Mouse (Mus musculus) MEL (cell line): ENCODE results near the gene Tcf7l2. TPM values are rescaled to one million over a fixed set of nuclear protein-coding genes. Genes with fewer than 3 reads are reported as not detected.

ENCODE experiments used
- DNase-seq: peaks from one replicate; pipeline ENCODE4 v3.0.0; 2011; ENCODE audit warnings: low read depth, low spot score
- H3K27ac ChIP-seq: 2 replicates; pipeline ENCODE4 v1.5.1; 2012; ENCODE audit warnings: low read depth, mild to moderate bottlenecking, control low read depth, low read length, moderate library complexity; ENCODE audit not compliant: control insufficient read depth
- H3K27me3 ChIP-seq, 2 experiments: fragments of 150-350 bp in 1 of 2; sonication (generic) in 1 of 2; 2 replicates each; pipeline ENCODE4 v1.6.1; 2012; ENCODE audit warnings: low read length in 2 of 2, mild to moderate bottlenecking in 2 of 2, improper control_type of control experiment in 1 of 2, moderate library complexity in 1 of 2; ENCODE audit not compliant: insufficient read depth in 2 of 2, control insufficient read depth in 1 of 2
- H3K36me3 ChIP-seq, 2 experiments: 2 replicates each; pipeline ENCODE4 v1.6.1; 2012 to 2014; ENCODE audit warnings: low read length in 2 of 2, improper control_type of control experiment in 1 of 2, inconsistent platforms in 1 of 2, mild to moderate bottlenecking in 1 of 2; ENCODE audit not compliant: insufficient read depth in 2 of 2, control insufficient read depth in 1 of 2
- H3K4me1 ChIP-seq, 2 experiments: fragments of 150-350 bp in 1 of 2; sonication (generic) in 1 of 2; 2 replicates each; pipeline ENCODE4 v1.6.1; 2012; ENCODE audit warnings: low read length in 2 of 2, improper control_type of control experiment in 1 of 2, mild to moderate bottlenecking in 1 of 2; ENCODE audit not compliant: insufficient read depth in 2 of 2, control insufficient read depth in 1 of 2
- H3K4me3 ChIP-seq, 2 experiments: fragments of 150-350 bp in 1 of 2; sonication (generic) in 1 of 2; 2 replicates each; pipeline ENCODE4 v1.5.1; 2012; ENCODE audit warnings: low read depth in 2 of 2, low read length in 2 of 2, mild to moderate bottlenecking in 2 of 2, moderate library complexity in 2 of 2, control low read depth in 1 of 2, improper control_type of control experiment in 1 of 2; ENCODE audit not compliant: control insufficient read depth in 1 of 2, insufficient read depth in 1 of 2
- H3K79me2 ChIP-seq: 2 replicates; pipeline ENCODE4 v1.6.1; 2012; ENCODE audit warnings: mild to moderate bottlenecking, low read length, moderate library complexity; ENCODE audit not compliant: control insufficient read depth, poor library complexity, insufficient read depth
- H3K9ac ChIP-seq: 2 replicates; pipeline ENCODE4 v1.6.1; 2012; ENCODE audit warnings: low read depth, mild to moderate bottlenecking, control low read depth, low read length, moderate library complexity; ENCODE audit not compliant: control insufficient read depth, poor library complexity, severe bottlenecking
- H3K9me3 ChIP-seq: fragments of 150-350 bp; sonication (generic); replicated peaks from 2 replicates; pipeline ENCODE4 v1.6.1; 2012; ENCODE audit warnings: mild to moderate bottlenecking, low read length, improper control_type of control experiment, moderate library complexity; ENCODE audit not compliant: insufficient read depth
- BHLHE40 ChIP-seq: IDR thresholded peaks from 2 replicates; pipeline ENCODE4 v1.6.1; 2012; ENCODE audit warnings: low read depth, mild to moderate bottlenecking, inconsistent platforms, low read length, improper control_type of control experiment, borderline replicate concordance
- CHD2 ChIP-seq: IDR thresholded peaks from 2 replicates; pipeline ENCODE4 v1.6.1; 2011; ENCODE audit warnings: low read length, improper control_type of control experiment
- CTCF ChIP-seq, 3 experiments: IDR thresholded peaks in 2 of 3; conservative IDR thresholded peaks in 1 of 3; 2 replicates each; pipeline ENCODE4 v1.5.1; 2011 to 2012; ENCODE audit warnings: low read length in 3 of 3, low read depth in 2 of 3, mild to moderate bottlenecking in 2 of 3, improper control_type of control experiment in 1 of 3, inconsistent platforms in 1 of 3, mixed read lengths in 1 of 3, moderate library complexity in 1 of 3; ENCODE audit not compliant: control insufficient read depth in 1 of 3, insufficient read depth in 1 of 3, poor library complexity in 1 of 3, severe bottlenecking in 1 of 3
- E2F4 ChIP-seq: IDR thresholded peaks from 2 replicates; pipeline ENCODE4 v1.6.1; 2011; ENCODE audit warnings: low read depth, low read length, improper control_type of control experiment, borderline replicate concordance
- EP300 ChIP-seq, 2 experiments: IDR thresholded peaks; 2 replicates each; pipeline ENCODE4 v1.6.1; 2011; ENCODE audit warnings: improper control_type of control experiment in 2 of 2, low read length in 2 of 2, low read depth in 1 of 2, mild to moderate bottlenecking in 1 of 2
- ETS1 ChIP-seq: IDR thresholded peaks from 2 replicates; pipeline ENCODE4 v1.6.1; 2012; ENCODE audit warnings: low read depth, mild to moderate bottlenecking, inconsistent platforms, low read length, improper control_type of control experiment, moderate library complexity
- GABPA ChIP-seq: IDR thresholded peaks from 2 replicates; pipeline ENCODE4 v1.6.1; 2012; ENCODE audit warnings: low read depth, mild to moderate bottlenecking, inconsistent platforms, low read length, improper control_type of control experiment, moderate library complexity
- HCFC1 ChIP-seq: IDR thresholded peaks from 2 replicates; pipeline ENCODE4 v1.6.1; 2012; ENCODE audit warnings: low read depth, mild to moderate bottlenecking, inconsistent platforms, low read length, improper control_type of control experiment, moderate library complexity
- JUND ChIP-seq: IDR thresholded peaks from 2 replicates; pipeline ENCODE4 v1.6.1; 2011; ENCODE audit warnings: low read depth, mild to moderate bottlenecking, improper control_type of control experiment, low read length
- KAT2A ChIP-seq: conservative IDR thresholded peaks from 2 replicates; pipeline ENCODE4 v1.6.1; 2012; ENCODE audit warnings: low read depth, low read length, improper control_type of control experiment, inconsistent platforms
- MAFK ChIP-seq: IDR thresholded peaks from 2 replicates; pipeline ENCODE4 v1.6.1; 2011; ENCODE audit warnings: low read depth, mild to moderate bottlenecking, low read length, improper control_type of control experiment, borderline replicate concordance
- MAX ChIP-seq: IDR thresholded peaks from 2 replicates; pipeline ENCODE4 v1.6.1; 2011; ENCODE audit warnings: low read length, improper control_type of control experiment
- MEF2A ChIP-seq: IDR thresholded peaks from 2 replicates; pipeline ENCODE4 v1.6.1; 2014; ENCODE audit warnings: low read depth, mild to moderate bottlenecking, inconsistent platforms, low read length, improper control_type of control experiment; ENCODE audit not compliant: poor library complexity, insufficient replicate concordance, severe bottlenecking; ENCODE audit errors: extremely low read depth
- MYC ChIP-seq: IDR thresholded peaks from 2 replicates; pipeline ENCODE4 v1.6.1; 2011; ENCODE audit warnings: low read depth, mild to moderate bottlenecking, low read length, improper control_type of control experiment, moderate library complexity
- NRF1 ChIP-seq: IDR thresholded peaks from 2 replicates; pipeline ENCODE4 v1.6.1; 2014; ENCODE audit warnings: low read depth, mild to moderate bottlenecking, inconsistent platforms, low read length, improper control_type of control experiment, moderate library complexity; ENCODE audit not compliant: poor library complexity, insufficient read depth, severe bottlenecking
- RAD21 ChIP-seq: IDR thresholded peaks from 2 replicates; pipeline ENCODE4 v1.6.1; 2011; ENCODE audit warnings: mild to moderate bottlenecking, low read depth, low read length, improper control_type of control experiment
- RCOR1 ChIP-seq: IDR thresholded peaks from 2 replicates; pipeline ENCODE4 v1.6.1; 2012; ENCODE audit warnings: low read depth, mild to moderate bottlenecking, inconsistent platforms, low read length, improper control_type of control experiment
- SIN3A ChIP-seq: IDR thresholded peaks from 2 replicates; pipeline ENCODE4 v1.6.1; 2012; ENCODE audit warnings: low read length, improper control_type of control experiment, inconsistent platforms
- TBP ChIP-seq: IDR thresholded peaks from 2 replicates; pipeline ENCODE4 v1.8.0; 2011; ENCODE audit warnings: low read depth, low read length, improper control_type of control experiment
- ZC3H11A ChIP-seq: IDR thresholded peaks from 2 replicates; pipeline ENCODE4 v1.6.1; 2012; ENCODE audit warnings: low read depth, mild to moderate bottlenecking, inconsistent platforms, low read length, improper control_type of control experiment
- polyA plus RNA-seq, 2 experiments: library from polyadenylated mRNA; stranded (reverse) in 1 of 2; unstranded in 1 of 2; fragments of >175 nt in 1 of 2; fragments of >200 nt in 1 of 2; gene quantifications; 2 replicates each; pipeline versions ENCODE4 v1.2.1 to v1.2.4; 2012; ENCODE audit warnings: low replicate concordance in 2 of 2, low read depth in 1 of 2; ENCODE audit not compliant: insufficient read length in 2 of 2, insufficient read depth in 1 of 2, missing spikeins in 1 of 2
- total RNA-seq: library from RNA; depleted of rRNA; stranded (reverse); fragments of 300-350 nt; gene quantifications from 2 replicates; pipeline ENCODE4 v1.2.3, GENCODE M21; 2012

Gene Tcf7l2
- total and polyA plus RNA-seq, 3 experiments = 0.65 to 12.8 TPM; not detected in 1

GRCm38 (mm10) chr19:55877404-55877915 lies 135.8 kb downstream of the Tcf7l2 start (continued):
- TF ChIP-seq RCOR1 = no peak
- TF ChIP-seq E2F4 = no peak
- TF ChIP-seq SIN3A = no peak
- 0 out of 2 replicates have a peak, but pooled peaks have one; percentile 17 for TF ChIP-seq BHLHE40
- peak; percentile 81 for TF ChIP-seq RAD21
- TF ChIP-seq MAX = no peak
- TF ChIP-seq CTCF (IDR thresholded peaks at IDR 0.05 in 2 of 3, conservative IDR thresholded peaks at IDR 0.05 in 1 of 3; ENCODE audit: control insufficient read depth in 1 of 3, insufficient read depth in 1 of 3, low read depth in 2 of 3, low read length in 3 of 3, poor library complexity in 1 of 3, severe bottlenecking in 1 of 3) = peak; percentile 87 to 90 (median 90)
- no peak for TF ChIP-seq HCFC1
- TF ChIP-seq EP300 (IDR thresholded peaks at IDR 0.05; ENCODE audit: low read depth in 1 of 2, low read length in 2 of 2) = no peak
- 0 out of 2 replicates have a peak, but pooled peaks have one; percentile 37 for TF ChIP-seq MYC

- Histone ChIP-seq H3K27ac (no peak overlapping the region), H3K27me3 (peaks cover 0 to 6% of the 10 kb centered on the region in 2 experiments; a peak in 2 of 4 replicates), H3K36me3 (no peaks in the 10 kb centered on the region), H3K4me3 (no peak overlapping the region), H3K9ac (no peak overlapping the region), H3K9me3 (no peaks in the 10 kb centered on the region), H3K79me2 (no peaks in the 10 kb centered on the region), H3K4me1 (no peaks in the 10 kb centered on the region)
- TF ChIP-seq MAFK = no peak
- TF ChIP-seq ZC3H11A = no peak
- no peak for TF ChIP-seq ETS1
- no peak for TF ChIP-seq KAT2A
- TF ChIP-seq JUND = no peak
- no peak for TF ChIP-seq TBP
- TF ChIP-seq SIN3A = no peak
- TF ChIP-seq MYC = no peak
- no peak for TF ChIP-seq GABPA
- TF ChIP-seq NRF1 = no peak
- TF ChIP-seq BHLHE40 = no peak
- TF ChIP-seq CHD2 = no peak
- TF ChIP-seq MEF2A = no peak
- DNase-seq = no peak
These were observed 139.2 kb downstream of the Tcf7l2 start for GRCm38 (mm10) chr19:55880664-55881359.
